Mouse (Mus musculus) adrenal gland, postnatal 25 days (tissue): ENCODE measurements at regions not wholly inside any gene's neighbourhood (a gene's known extent, or its start where the extent isn't known, plus 50 kb on each side); places are given as distances from the start of the nearest gene placed in this dataset.
"Not testable (repeated sequence)": the region's sequence is repeated elsewhere in the genome, so short reads cannot be mapped to it uniquely, and the experiment has no call there.

Source experiments
- DNase-seq: peaks from one replicate; pipeline ENCODE4 v3.0.0; 2021; ENCODE audit warnings: mixed read lengths

- no peak for DNase-seq
Measured at GRCm38 (mm10) chr13:73039731-73040130, 220.5 kb upstream of the Irx4 start.

GRCm38 (mm10) chr13:73041233-73042040 lies 218.8 kb upstream of the Irx4 start:
- no peak for DNase-seq

- no peak for DNase-seq
Measured at GRCm38 (mm10) chr13:73069840-73070530, 190.3 kb upstream of the Irx4 start.

DNA sequence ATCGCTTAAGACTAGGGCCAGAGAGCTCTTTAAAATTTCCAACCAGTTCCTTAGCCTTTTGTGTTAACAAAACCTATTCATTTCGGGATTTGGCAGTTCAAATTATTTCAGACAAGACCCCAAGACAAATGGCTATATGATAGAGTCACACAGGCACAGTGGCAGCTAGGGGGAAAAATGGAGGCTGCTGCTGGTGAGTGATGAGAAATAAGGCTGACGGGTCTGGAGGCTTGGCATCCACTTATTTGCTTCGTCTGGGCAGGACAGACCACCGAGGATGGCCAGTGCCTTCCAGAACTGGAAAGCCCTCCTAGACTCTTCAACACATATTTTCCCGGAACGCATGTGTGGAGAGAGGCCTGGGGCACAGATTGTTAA lies 189.8 kb upstream of the Irx4 start:
- DNase-seq: no peak

DNA sequence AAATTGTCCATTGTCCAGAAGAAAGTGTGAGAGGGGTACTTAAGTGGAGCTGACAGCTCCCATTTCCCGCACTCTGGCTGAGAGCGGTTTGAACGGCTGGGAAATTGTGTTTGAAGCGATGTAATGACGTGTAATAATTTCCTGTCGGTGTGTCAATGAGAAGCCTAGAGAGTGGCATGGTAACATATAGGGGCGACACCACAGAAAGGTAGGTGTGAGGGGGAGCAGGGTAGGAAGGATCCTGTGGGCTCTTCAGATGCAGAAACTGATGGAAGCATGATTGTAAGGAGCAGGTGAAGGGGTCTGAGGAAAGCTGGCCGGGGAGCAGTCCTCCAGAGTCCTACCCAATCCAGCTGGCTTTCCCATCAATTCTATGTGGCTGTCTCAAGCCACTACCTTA lies 189.2 kb upstream of the Irx4 start:
- no peak for DNase-seq

DNA sequence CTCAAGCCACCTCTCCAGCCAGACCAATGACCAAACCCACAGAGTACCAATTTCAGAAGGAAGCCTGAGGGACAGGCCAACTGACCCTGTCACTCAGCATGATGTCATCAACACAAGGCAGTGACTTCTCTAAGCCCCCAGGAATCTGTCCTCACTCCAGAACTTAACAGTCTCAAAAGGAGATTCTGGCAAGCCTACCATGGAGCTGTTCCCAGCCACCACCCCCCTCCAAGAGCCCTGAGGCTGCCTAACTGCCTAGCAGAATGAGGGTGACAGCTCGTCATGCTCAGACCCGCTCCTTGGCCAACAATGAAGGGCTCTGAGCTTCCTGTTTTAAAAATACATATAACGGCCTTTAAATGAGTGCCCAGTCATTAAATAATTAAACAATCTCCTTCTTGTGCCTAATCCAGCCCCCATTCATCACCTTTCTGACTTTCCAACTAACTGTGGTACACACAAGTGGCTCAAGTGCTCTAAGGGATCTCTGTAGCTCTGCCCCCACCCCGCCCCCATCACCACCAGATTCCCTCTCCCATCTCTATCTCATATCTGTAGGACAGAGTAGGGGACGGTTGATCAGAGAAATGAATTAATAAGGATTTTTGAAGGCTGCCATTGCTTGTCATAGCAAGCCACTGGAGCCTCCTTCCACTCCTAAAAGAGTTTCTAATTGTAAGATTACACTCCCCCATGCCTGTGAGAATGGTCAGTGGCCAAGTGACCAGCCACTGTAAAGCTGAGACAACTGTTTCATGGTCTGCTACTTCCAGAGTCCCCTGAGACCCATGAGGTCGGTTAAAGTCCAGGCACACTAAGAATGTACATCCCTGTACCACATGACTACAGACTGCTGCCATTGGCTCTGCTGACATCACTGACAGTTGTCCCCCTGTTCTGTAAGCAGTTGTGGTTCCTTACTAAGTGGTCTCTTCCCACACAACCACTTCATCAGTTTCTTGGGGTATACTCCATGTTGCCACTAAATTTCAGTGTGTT lies 188.1 kb upstream of the Irx4 start:
- no peak for DNase-seq

- no peak for DNase-seq
Measured at GRCm38 (mm10) chr13:73077866-73078430, 182.3 kb upstream of the Irx4 start.

- not testable (repeated sequence) for DNase-seq
Measured at GRCm38 (mm10) chr13:73087815-73088214, 172.5 kb upstream of the Irx4 start.

DNA sequence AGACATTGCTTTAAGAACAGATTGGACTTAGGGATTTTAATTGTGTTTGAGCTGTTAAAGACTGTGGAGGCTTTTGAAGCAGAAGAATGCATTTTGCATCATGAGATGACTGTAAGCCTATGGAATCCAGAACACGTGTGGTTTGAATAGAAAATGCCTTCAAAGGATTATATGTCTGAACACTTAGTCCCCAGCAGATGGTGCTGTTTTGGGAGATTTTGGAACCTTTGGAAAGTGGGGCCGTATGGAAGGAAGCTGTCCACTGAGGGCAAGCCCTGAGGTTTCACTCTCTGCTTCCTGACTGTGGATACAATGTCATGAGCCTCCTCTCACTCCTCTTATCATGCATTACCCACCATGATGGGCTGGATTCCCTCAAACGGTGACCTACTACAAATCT lies 168.4 kb upstream of the Irx4 start:
- no peak for DNase-seq

GRCm38 (mm10) chr13:73097502-73097901 lies 162.8 kb upstream of the Irx4 start:
- DNase-seq: no peak

- no peak for DNase-seq
Measured at GRCm38 (mm10) chr13:73099407-73099806, 160.9 kb upstream of the Irx4 start.

- DNase-seq: no peak
Measured at GRCm38 (mm10) chr13:73107250-73107993, 152.9 kb upstream of the Irx4 start.

DNA sequence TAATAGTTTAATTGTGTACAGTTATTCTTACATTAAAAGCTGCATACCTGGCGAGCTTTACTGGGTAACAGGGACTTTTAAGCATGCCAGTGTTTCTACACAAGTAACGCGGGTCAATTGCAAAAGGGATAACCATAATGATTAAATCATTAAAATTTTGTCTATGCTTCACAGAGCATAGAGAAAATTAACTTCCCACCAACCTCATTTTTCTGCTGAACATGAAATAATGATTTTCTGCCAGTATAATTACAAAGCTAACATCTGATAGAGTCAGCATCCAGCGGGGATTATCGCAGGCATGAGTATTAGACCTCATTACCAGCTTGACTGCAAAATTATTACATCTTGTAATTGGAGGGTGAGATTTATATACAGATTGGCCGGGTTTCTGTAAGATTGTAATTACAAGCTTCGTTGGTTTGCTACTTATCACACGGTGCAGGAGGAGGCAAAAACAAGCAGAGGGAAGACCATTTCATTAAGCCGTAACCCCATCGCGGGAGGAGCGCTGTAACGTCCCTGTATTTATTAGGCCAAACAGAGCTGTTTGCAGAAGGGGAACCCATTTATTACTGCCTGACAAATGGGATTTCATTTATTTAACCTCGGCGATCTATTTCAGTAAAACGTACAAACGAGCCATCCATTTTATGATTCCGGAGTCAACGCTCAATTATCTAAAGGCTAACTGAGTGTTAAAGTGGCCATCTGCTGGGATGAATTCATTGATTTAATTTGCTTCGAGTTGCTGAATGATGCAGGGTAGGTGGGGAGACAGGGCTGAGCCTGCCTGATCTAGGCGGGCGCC lies 143.3 kb upstream of the Irx4 start:
- no peak for DNase-seq

GRCm38 (mm10) chr13:73117633-73118076 lies 142.6 kb upstream of the Irx4 start:
- DNase-seq: no peak

- no peak for DNase-seq
Measured at GRCm38 (mm10) chr13:73122945-73123344, 137.3 kb upstream of the Irx4 start.

DNA sequence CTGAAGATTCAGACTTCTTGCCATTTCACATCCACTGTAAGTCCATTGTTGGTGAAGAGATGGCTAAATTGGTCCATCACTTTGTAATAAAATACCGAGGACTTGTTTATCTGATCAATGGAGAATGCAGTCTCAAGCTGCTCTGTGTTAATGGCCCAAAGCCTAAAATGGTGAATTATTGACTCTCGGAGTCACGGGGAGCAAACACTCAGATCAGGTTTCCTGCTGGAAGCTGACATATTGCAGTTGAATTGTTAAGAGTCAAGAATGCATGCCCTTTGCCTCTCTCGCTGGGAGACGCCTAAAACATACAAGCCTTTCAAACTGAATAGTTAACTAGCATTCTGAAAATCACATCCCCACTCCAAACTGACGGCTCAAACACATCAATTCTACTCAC lies 129.0 kb upstream of the Irx4 start:
- no peak for DNase-seq

GRCm38 (mm10) chr13:73132746-73133145 lies 127.5 kb upstream of the Irx4 start:
- DNase-seq: no peak

- DNase-seq: no peak
Measured at GRCm38 (mm10) chr13:73134929-73135328, 125.3 kb upstream of the Irx4 start.

DNA sequence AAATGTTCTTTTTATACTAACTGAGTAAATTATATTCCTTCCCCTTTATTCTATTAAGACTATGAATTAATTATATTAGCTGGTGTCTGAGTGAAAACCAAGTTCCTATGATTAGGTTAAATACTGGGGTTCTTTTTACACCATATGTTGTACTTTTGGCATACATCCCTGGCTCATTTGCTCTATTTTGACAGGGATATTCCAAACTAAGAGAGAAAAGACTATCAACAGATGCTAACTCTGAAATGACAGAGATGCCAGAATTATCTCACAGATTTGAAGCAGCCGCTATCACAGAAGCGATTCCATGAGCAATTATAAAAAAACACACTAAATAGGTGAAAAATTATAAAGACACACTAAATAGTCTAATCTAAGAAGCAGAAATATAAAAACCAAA lies 119.0 kb upstream of the Irx4 start:
- DNase-seq: no peak

DNA sequence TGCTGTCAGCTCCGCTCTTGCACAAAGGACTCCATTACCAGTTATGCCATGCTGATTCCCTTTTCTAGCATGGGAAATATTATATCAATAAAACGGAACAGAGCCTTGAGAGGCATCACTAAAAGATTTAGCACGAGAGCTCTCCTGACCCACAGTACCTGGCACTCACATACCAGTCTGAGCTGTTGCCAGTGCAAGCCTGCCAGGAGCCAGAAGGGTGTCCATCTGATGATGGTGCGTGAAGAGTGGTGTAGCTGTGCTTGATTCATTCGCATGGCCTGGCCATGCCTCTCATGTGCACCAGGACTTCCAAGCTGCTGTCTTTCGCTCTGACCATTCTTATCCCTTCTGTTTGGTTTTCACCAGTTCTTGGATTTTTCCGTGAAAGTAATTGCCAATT lies 102.3 kb upstream of the Irx4 start:
- no peak for DNase-seq

- DNase-seq: no peak
Measured at GRCm38 (mm10) chr13:73159454-73159853, 100.8 kb upstream of the Irx4 start.
